Mouse (Mus musculus) hindbrain, embryonic 11.5 days (tissue): ENCODE data around the gene Cnksr1. TPM values are rescaled to one million over a fixed set of nuclear protein-coding genes. Genes with fewer than 3 reads are reported as not detected.
A peak's percentile ranks its signal among the peaks of the same experiment; 100 is the strongest.
"Not testable (repeated sequence)": the region's sequence is repeated elsewhere in the genome, so short reads cannot be mapped to it uniquely, and the experiment has no call there.

ENCODE experiments used
- ATAC-seq: fragments of 200-750 bp; cut with Nextera tagmentation; 2 replicates; pipeline ENCODE4 v1.8.0; 2017; ENCODE audit warnings: mild to moderate bottlenecking, moderate TSS enrichment, moderate library complexity; ENCODE audit not compliant: low FRiP score
- DNase-seq: peaks from one replicate; pipeline ENCODE4 v3.0.0-alpha.2; 2015; ENCODE audit warnings: low spot score
- H3K27ac ChIP-seq: fragments of 300-500 bp; sonication (generic); 2 replicates; pipeline ENCODE4 v1.5.1; 2014; ENCODE audit warnings: mild to moderate bottlenecking, low read depth, low read length
- H3K27me3 ChIP-seq: fragments of 300-500 bp; sonication (generic); 2 replicates; pipeline ENCODE4 v1.6.1; 2014; ENCODE audit warnings: mild to moderate bottlenecking, low read length, moderate library complexity, mixed read lengths; ENCODE audit not compliant: control insufficient read depth, insufficient read depth
- H3K36me3 ChIP-seq: fragments of 300-500 bp; sonication (generic); 2 replicates; pipeline ENCODE4 v1.6.1; 2014; ENCODE audit warnings: mild to moderate bottlenecking, low read length, moderate library complexity, mixed read lengths; ENCODE audit not compliant: control insufficient read depth, insufficient read depth
- H3K4me1 ChIP-seq: fragments of 300-500 bp; sonication (generic); replicated peaks from 2 replicates; pipeline ENCODE4 v1.6.1; 2014; ENCODE audit warnings: low read length, mixed read lengths; ENCODE audit not compliant: control insufficient read depth, insufficient read depth
- H3K4me2 ChIP-seq: fragments of 300-500 bp; sonication (generic); replicated peaks from 2 replicates; pipeline ENCODE4 v1.6.1; 2014; ENCODE audit warnings: mild to moderate bottlenecking, low read depth, low read length
- H3K4me3 ChIP-seq: fragments of 300-500 bp; sonication (generic); 2 replicates; pipeline ENCODE4 v1.5.1; 2014; ENCODE audit warnings: low read depth, low read length
- H3K9ac ChIP-seq: fragments of 300-500 bp; sonication (generic); 2 replicates; pipeline ENCODE4 v1.6.1; 2014; ENCODE audit warnings: low read depth, low read length
- H3K9me3 ChIP-seq: fragments of 300-500 bp; sonication (generic); 2 replicates; pipeline ENCODE4 v1.6.1; 2016; ENCODE audit warnings: low read length; ENCODE audit not compliant: control insufficient read depth
- WGBS: fragments of 180-500 bp; shearing (Covaris S2); extraction: QIAGEN DNeasy Blood & Tissue Kit; methylation state at CpG from one replicate; pipeline ENCODE4 v1.1.7; 2014; 5-methylcytosine and 5-hydroxymethylcytosine counted together
- polyA plus RNA-seq: library from polyadenylated mRNA; unstranded; fragments of >200 nt; fragmentation: Nextera tagmentation; extraction: Ambion mirVana; gene quantifications from 2 replicates; pipeline ENCODE4 v1.2.1, GENCODE M21; 2014

Gene Cnksr1
- polyA plus RNA-seq, 1 experiment from 2014 or later: 0.28 TPM

DNA sequence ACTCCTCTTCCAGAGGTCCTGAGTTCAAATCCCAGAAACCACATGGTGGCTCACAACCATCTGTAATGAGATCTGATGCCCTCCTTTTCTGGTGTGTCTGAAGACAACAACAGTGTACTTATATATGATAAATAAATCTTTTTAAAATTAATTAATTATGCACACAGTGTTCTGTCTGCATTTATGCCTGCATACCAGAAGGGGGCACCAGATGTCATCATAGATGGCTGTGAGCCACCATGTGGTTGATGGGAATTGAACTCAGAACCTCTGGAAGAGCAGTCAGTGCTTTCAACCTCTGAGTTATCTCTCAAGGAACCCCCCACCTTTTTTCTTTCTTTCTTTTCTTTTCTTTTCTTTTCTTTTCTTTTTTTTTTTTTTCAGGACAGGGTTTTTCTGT, 31.4 kb upstream of the Cnksr1 start:
- H3K4me3 ChIP-seq, H3K27ac ChIP-seq, DNase-seq, H3K9me3 ChIP-seq, H3K4me1 ChIP-seq, H3K4me2 ChIP-seq, ATAC-seq, H3K9ac ChIP-seq, H3K36me3 ChIP-seq, H3K27me3 ChIP-seq: not testable (repeated sequence)

- ATAC-seq (no peak), DNase-seq (no peak)
- no peak overlapping the region for H3K27ac ChIP-seq
Observed at GRCm38 (mm10) chr4:134268102-134268655, 30.0 kb upstream of the Cnksr1 start.

GRCm38 (mm10) chr4:134265860-134266585, 27.8 kb upstream of the Cnksr1 start:
- H3K4me1 ChIP-seq: no peaks in the 10 kb centered on the region
- H3K9ac ChIP-seq: no peak overlapping the region
- no peak overlapping the region for H3K27ac ChIP-seq
- ATAC-seq: no peak
- H3K9me3 ChIP-seq: no peaks in the 10 kb centered on the region
- no peak overlapping the region for H3K4me2 ChIP-seq
- H3K36me3 ChIP-seq: no peaks in the 10 kb centered on the region
- WGBS: 60% methylated on average over 9 of the region's 9 CpGs
- DNase-seq: no peak
- H3K27me3 ChIP-seq: no peaks in the 10 kb centered on the region
- no peak overlapping the region for H3K4me3 ChIP-seq

More at GRCm38 (mm10) chr4:134268102-134268655, 30.0 kb upstream of the Cnksr1 start:
- Histone ChIP-seq H3K4me1 (no peaks in the 10 kb centered on the region), H3K4me2 (no peak overlapping the region), H3K9ac (no peak overlapping the region), H3K27me3 (no peaks in the 10 kb centered on the region), H3K36me3 (no peaks in the 10 kb centered on the region), H3K4me3 (no peak overlapping the region), H3K9me3 (no peaks in the 10 kb centered on the region)
- WGBS: 86% methylated on average over 19 of the region's 19 CpGs

DNA sequence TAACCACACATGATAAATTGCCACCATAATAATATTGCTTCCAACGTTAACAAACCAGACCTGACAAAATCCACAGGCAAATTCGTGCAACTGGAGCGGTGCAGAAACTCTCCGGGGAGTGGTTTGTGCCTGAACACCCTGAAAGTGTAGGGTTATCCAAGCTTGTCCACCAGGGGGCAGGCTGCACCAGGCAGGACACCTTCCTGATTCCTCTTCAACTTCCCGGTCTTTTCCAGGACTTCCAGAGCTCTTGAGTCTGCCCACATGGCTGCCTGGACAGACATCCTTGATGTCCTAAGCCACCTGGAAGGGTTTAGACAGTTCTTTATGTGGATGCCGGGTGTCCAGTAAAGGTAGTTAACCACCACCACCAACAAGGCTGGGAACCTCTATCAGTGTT, 25.0 kb upstream of the Cnksr1 start:
- Histone ChIP-seq H3K4me1 (no peaks in the 10 kb centered on the region), H3K9ac (no peak overlapping the region), H3K4me3 (no peak overlapping the region), H3K4me2 (no peak overlapping the region), H3K27ac (no peak overlapping the region), H3K9me3 (no peaks in the 10 kb centered on the region), H3K36me3 (no peaks in the 10 kb centered on the region), H3K27me3 (no peaks in the 10 kb centered on the region)
- ATAC-seq (no peak), DNase-seq (peak; percentile 66)
- 33% methylated on average over 6 of the region's 6 CpGs for WGBS

DNA sequence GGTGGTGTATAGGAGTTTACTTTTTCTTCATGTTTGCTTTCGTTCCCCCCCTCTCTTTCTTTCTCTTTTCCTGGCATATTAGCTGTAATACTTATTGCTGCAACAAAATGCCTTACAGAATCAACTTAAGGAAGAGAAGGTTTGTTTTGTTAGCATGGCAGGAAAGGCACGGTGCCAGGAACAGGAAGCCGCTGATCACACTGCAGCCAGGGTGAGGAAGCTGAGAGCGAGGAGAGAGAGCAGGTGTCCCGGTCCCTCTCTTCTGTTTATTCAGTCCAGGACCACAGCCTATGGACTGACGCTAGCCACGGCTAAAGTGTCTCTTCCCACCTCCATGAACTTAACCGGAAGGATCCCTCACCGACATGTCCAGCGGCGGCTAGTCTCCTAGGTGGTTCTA, 20.2 kb upstream of the Cnksr1 start:
- H3K4me1 ChIP-seq: peaks cover 26% of the 10 kb centered on the region

DNA sequence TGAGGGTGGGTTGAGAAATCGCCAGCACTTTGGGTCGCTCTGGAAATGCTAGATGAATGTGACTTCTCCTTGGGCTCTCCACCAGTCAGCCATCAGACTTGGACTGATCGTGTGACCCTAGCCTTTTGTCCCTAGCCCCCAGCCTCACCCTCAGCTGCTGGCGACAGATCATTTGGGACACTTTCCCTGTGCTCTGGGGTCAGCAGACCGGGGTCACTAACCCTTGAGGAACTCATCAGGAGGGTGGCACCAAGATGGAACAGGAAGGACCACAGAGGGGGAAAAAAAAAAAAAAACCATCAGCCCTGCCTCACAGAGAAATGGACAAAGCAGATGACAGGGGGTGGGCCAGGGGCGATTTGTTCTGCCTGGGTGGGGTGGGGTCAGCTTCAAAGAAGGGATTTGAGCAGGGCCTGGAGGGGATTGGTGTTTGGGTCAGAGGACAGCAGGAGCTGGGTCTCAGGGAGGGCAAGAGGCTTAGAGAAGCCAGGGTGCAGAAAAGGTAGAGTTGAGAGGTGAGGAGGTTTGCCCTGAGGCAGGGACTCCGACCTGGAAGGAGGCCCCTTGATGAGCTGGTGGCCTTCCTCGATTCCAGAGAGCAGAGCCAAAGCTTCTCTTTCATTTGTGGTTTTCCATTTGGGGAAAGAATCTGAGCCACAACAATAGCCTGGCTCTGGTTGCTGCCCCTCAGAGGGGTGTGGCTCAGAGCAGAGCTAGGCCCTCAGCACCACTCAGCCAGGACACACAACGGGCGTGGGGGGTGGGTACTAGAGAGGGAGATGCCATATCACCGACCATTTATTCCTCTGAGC, 19.2 kb upstream of the Cnksr1 start:
- no peak overlapping the region for H3K9ac ChIP-seq
- peaks cover 13% of the 10 kb centered on the region for H3K27me3 ChIP-seq
- WGBS: 4% methylated on average over 11 of the region's 11 CpGs
- H3K4me2 ChIP-seq: no peak overlapping the region
- H3K4me1 ChIP-seq: peaks cover 28% of the 10 kb centered on the region
- ATAC-seq: no peak
- peak; percentile 25 for DNase-seq
- H3K27ac ChIP-seq: no peak overlapping the region
- H3K9me3 ChIP-seq: no peaks in the 10 kb centered on the region
- no peak overlapping the region for H3K4me3 ChIP-seq
- no peaks in the 10 kb centered on the region for H3K36me3 ChIP-seq

More for the DNA sequence above, 20.2 kb upstream of the Cnksr1 start:
- Histone ChIP-seq H3K9ac (no peak overlapping the region), H3K27ac (no peak overlapping the region), H3K27me3 (peaks cover 6% of the 10 kb centered on the region), H3K9me3 (no peaks in the 10 kb centered on the region), H3K4me2 (no peak overlapping the region), H3K36me3 (no peaks in the 10 kb centered on the region), H3K4me3 (no peak overlapping the region)
- ATAC-seq (no peak), DNase-seq (no peak)
- WGBS: 74% methylated on average over 11 of the region's 11 CpGs

GRCm38 (mm10) chr4:134256407-134257197, 18.4 kb upstream of the Cnksr1 start:
- ATAC-seq (no peak), DNase-seq (peak; percentile 54)
- peaks cover 21% of the 10 kb centered on the region for H3K27me3 ChIP-seq
- 2% methylated on average over 18 of the region's 19 CpGs for WGBS
- no peaks in the 10 kb centered on the region for H3K36me3 ChIP-seq
- peak overlapping the region; percentile 19; the same call in 1 of the 2 replicates for H3K4me2 ChIP-seq
- 0 out of 2 replicates have a peak overlapping the region, but pooled peaks have one; percentile 18 for H3K27ac ChIP-seq
- peak overlapping the region; percentile 20; the same call in 1 of the 2 replicates for H3K9ac ChIP-seq
- H3K9me3 ChIP-seq: no peaks in the 10 kb centered on the region
- H3K4me1 ChIP-seq: peaks cover 30% of the 10 kb centered on the region
- no peak overlapping the region for H3K4me3 ChIP-seq

GRCm38 (mm10) chr4:134255854-134256253, 17.7 kb upstream of the Cnksr1 start:
- no peak overlapping the region for H3K9ac ChIP-seq
- H3K27me3 ChIP-seq: peaks cover 27% of the 10 kb centered on the region

More at GRCm38 (mm10) chr4:134255854-134256253, 17.7 kb upstream of the Cnksr1 start:
- peak; percentile 31 for DNase-seq
- ATAC-seq: 0 out of 2 replicates have a peak, but pooled peaks have one; percentile 15
- WGBS: 12% methylated on average over 4 of the region's 4 CpGs
- no peak overlapping the region for H3K27ac ChIP-seq
- H3K9me3 ChIP-seq: no peaks in the 10 kb centered on the region
- no peaks in the 10 kb centered on the region for H3K36me3 ChIP-seq
- H3K4me1 ChIP-seq: peaks cover 32% of the 10 kb centered on the region
- H3K4me2 ChIP-seq: no peak overlapping the region
- no peak overlapping the region for H3K4me3 ChIP-seq
